Comparison of ENCODE assay signal across 15 mouse cellular contexts in the genomic region with DNA sequence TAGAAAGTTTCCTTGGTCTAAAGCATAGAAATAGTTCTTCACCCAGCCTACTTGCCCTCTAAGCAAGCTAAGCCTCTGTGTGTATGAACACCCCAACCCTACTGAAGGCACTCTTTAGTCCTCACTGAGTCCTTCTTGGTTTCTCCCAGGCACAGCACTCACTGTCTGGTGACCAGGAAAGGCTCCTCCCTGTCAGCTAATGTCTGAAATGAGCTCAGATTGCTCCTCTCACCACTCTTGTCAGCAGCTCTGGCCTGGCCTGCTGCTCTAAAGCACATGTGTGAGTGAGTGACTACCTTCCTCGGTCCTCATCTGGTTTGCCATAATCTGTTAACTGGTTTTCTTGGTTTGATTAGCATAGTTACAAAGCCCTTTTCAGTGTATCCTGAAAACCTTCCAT. TPM values are rescaled to one million over a fixed set of nuclear protein-coding genes. Genes with fewer than 3 reads are reported as not detected.
A peak's percentile ranks its signal among the peaks of the same experiment; 100 is the strongest.
DNase-seq lines count a peak whose midpoint lies in the region; ATAC-seq and TF ChIP-seq lines count a peak whose summit lies in the region.
"Had no signal": no experiment of that assay in that cellular context is flagged by ENCODE, and none has a peak within 500 bp of the region (broad histone marks: within the 10 kb centered on the region; RNA-seq: fewer than 3 reads in every experiment).

No protein-coding gene starts in this region.

- no peak overlapping the region for H3K9ac ChIP-seq in heart, embryonic 12.5 days
- H3K9ac ChIP-seq in lung, postnatal 0 days (replicated peaks; ENCODE audit: low read depth) = no peak overlapping the region
- H3K9ac ChIP-seq in liver, embryonic 12.5 days = peak overlapping the region; percentile 9
- no peak overlapping the region for H3K9ac ChIP-seq in stomach, postnatal 0 days (ENCODE audit: low read length)
- H3K9ac ChIP-seq: forebrain, embryonic 13.5 days; hindbrain, embryonic 14.5 days; limb, embryonic 12.5 days had no signal

- no peak overlapping the region for H3K4me2 ChIP-seq in heart, embryonic 12.5 days
- H3K4me2 ChIP-seq in lung, postnatal 0 days (replicated peaks; ENCODE audit: low read depth, low read length) = no peak overlapping the region
- H3K4me2 ChIP-seq in liver, embryonic 12.5 days = no peak overlapping the region
- no peak overlapping the region for H3K4me2 ChIP-seq in stomach, postnatal 0 days (replicated peaks; ENCODE audit: low read depth)
- H3K4me2 ChIP-seq: forebrain, embryonic 13.5 days; hindbrain, embryonic 14.5 days; limb, embryonic 12.5 days had no signal

- no peaks in the 10 kb centered on the region for H3K27me3 ChIP-seq in heart, embryonic 12.5 days (replicated peaks)
- no peaks in the 10 kb centered on the region for H3K27me3 ChIP-seq in lung, postnatal 0 days (replicated peaks; ENCODE audit: insufficient read depth, low read length)
- H3K27me3 ChIP-seq in liver, embryonic 12.5 days (replicated peaks) = no peaks in the 10 kb centered on the region
- no peaks in the 10 kb centered on the region for H3K27me3 ChIP-seq in stomach, postnatal 0 days (ENCODE audit: control insufficient read depth, insufficient read depth, low read length)
- H3K27me3 ChIP-seq: forebrain, embryonic 13.5 days; limb, embryonic 12.5 days had no signal

- no peak for ATAC-seq in heart, embryonic 12.5 days (ENCODE audit: insufficient number of reproducible peaks, low FRiP score)
- 0 out of 2 replicates have a peak, but pooled peaks have one; percentile 16 for ATAC-seq in lung, postnatal 0 days
- ATAC-seq in liver, embryonic 12.5 days = no peak
- ATAC-seq in stomach, postnatal 0 days (ENCODE audit: low FRiP score, low TSS enrichment) = no peak
- ATAC-seq: forebrain, embryonic 13.5 days had no signal

- WGBS in heart, embryonic 12.5 days = 48% methylated on average over 1 of the region's 1 CpGs
- 65% methylated on average over 1 of the region's 1 CpGs for WGBS in lung, postnatal 0 days
- WGBS in liver, embryonic 12.5 days (ENCODE audit: insufficient replicate concordance) = 62% methylated on average over 1 of the region's 1 CpGs
- 76% methylated on average over 1 of the region's 1 CpGs for WGBS in stomach, postnatal 0 days

- peaks cover 5% of the 10 kb centered on the region; the same call in 1 of the 2 replicates for H3K36me3 ChIP-seq in heart, embryonic 12.5 days
- H3K36me3 ChIP-seq in lung, postnatal 0 days (ENCODE audit: insufficient read depth, low read length) = no peaks in the 10 kb centered on the region
- peaks cover 8% of the 10 kb centered on the region for H3K36me3 ChIP-seq in liver, embryonic 12.5 days
- no peaks in the 10 kb centered on the region for H3K36me3 ChIP-seq in stomach, postnatal 0 days (ENCODE audit: control insufficient read depth, insufficient read depth, low read length)

- TF ChIP-seq EP300 in lung, postnatal 0 days (IDR thresholded peaks at IDR 0.05) = no peak
- TF ChIP-seq EP300 in stomach, postnatal 0 days (optimal IDR thresholded peaks at IDR 0.05) = no peak

- H3K4me1 ChIP-seq in heart, embryonic 12.5 days (replicated peaks) = peaks cover 55% of the 10 kb centered on the region
- peaks cover 9% of the 10 kb centered on the region; the same call in 1 of the 2 replicates for H3K4me1 ChIP-seq in lung, postnatal 0 days (ENCODE audit: insufficient read depth, low read depth, low read length)
- peaks cover 83% of the 10 kb centered on the region for H3K4me1 ChIP-seq in liver, embryonic 12.5 days
- 0 out of 2 replicates have a peak, but pooled peaks cover 2% of the 10 kb centered on the region for H3K4me1 ChIP-seq in stomach, postnatal 0 days (replicated peaks; ENCODE audit: control insufficient read depth, insufficient read depth)

- no peak for DNase-seq in heart, adult 18-20 months
- DNase-seq in lung, postnatal 0 days (ENCODE audit: low spot score) = no peak
- DNase-seq in lung, postnatal 10 days = no peak
- DNase-seq in stomach, postnatal 0 days (ENCODE audit: low spot score) = no peak
- no peak for DNase-seq in layer of hippocampus, postnatal 36 days
- DNase-seq in layer of hippocampus, adult 9-11 months = no peak
- DNase-seq: cerebellum, adult 9-11 months had no signal

- H3K27ac ChIP-seq in heart, embryonic 12.5 days (ENCODE audit: poor library complexity, severe bottlenecking) = peak overlapping the region; percentile 11; the same call in 1 of the 2 replicates
- H3K27ac ChIP-seq in lung, postnatal 0 days (ENCODE audit: low read length) = peak overlapping the region; percentile 47
- H3K27ac ChIP-seq in liver, embryonic 12.5 days = peak overlapping the region; percentile 52
- H3K27ac ChIP-seq in stomach, postnatal 0 days (replicated peaks) = 0 out of 2 replicates have a peak overlapping the region, but pooled peaks have one; percentile 49
- H3K27ac ChIP-seq: forebrain, embryonic 13.5 days; hindbrain, embryonic 14.5 days; limb, embryonic 12.5 days had no signal

- H3K4me3 ChIP-seq in heart, embryonic 12.5 days = no peak overlapping the region
- no peak overlapping the region for H3K4me3 ChIP-seq in lung, postnatal 0 days (ENCODE audit: low read depth, low read length)
- no peak overlapping the region for H3K4me3 ChIP-seq in liver, embryonic 12.5 days
- H3K4me3 ChIP-seq in stomach, postnatal 0 days (ENCODE audit: low read depth, low read length) = no peak overlapping the region
- H3K4me3 ChIP-seq: forebrain, embryonic 13.5 days; limb, embryonic 12.5 days; myocyte had no signal

- TF ChIP-seq CTCF in lung, postnatal 0 days (IDR thresholded peaks at IDR 0.05) = no peak
- TF ChIP-seq CTCF in stomach, postnatal 0 days (IDR thresholded peaks at IDR 0.05; ENCODE audit: low read depth) = no peak

- no peaks in the 10 kb centered on the region for H3K9me3 ChIP-seq in heart, embryonic 12.5 days (replicated peaks)
- H3K9me3 ChIP-seq in lung, postnatal 0 days (ENCODE audit: low read length) = no peaks in the 10 kb centered on the region
- no peaks in the 10 kb centered on the region for H3K9me3 ChIP-seq in liver, embryonic 12.5 days (replicated peaks)
- H3K9me3 ChIP-seq in stomach, postnatal 0 days (ENCODE audit: control insufficient read depth, low read length) = no peaks in the 10 kb centered on the region
- H3K9me3 ChIP-seq: forebrain, embryonic 13.5 days; limb, embryonic 12.5 days had no signal

RNA-seq across cellular contexts. Expression of gene Gnai3, which starts 14.1 kb away (rescaled TPM):
- 94.9 and 97.0 TPM in 2 replicates for polyA plus RNA-seq in heart, embryonic 12.5 days (2016; fragmentation: Nextera tagmentation; extraction: Ambion mirVana)
- 10 to 100 TPM; 18.9 to 19.7 TPM for total RNA-seq in heart, adult 18-20 months (2021)
- polyA plus RNA-seq in lung, postnatal 0 days (2015; fragmentation: Nextera tagmentation; extraction: Ambion mirVana) = 87.4 and 96.3 TPM in 2 replicates
- polyA plus RNA-seq in liver, embryonic 12.5 days (2016; fragmentation: Nextera tagmentation; extraction: Ambion mirVana) = 89.0 and 91.7 TPM in 2 replicates
- 107 and 112 TPM in 2 replicates for polyA plus RNA-seq in stomach, postnatal 0 days (2015; fragmentation: Nextera tagmentation; extraction: Ambion mirVana)
- 10 to 100 TPM; 32.4 to 32.9 TPM for total RNA-seq in layer of hippocampus, postnatal 36 days (2021)

RNA-seq across cellular contexts. Expression of gene Gpr61, which starts 22.9 kb away (rescaled TPM):
- polyA plus RNA-seq in heart, embryonic 12.5 days (2016; fragmentation: Nextera tagmentation; extraction: Ambion mirVana) = 0.19 and 0.27 TPM in 2 replicates
- not detected for total RNA-seq in heart, adult 18-20 months (2021)
- polyA plus RNA-seq in lung, postnatal 0 days (2015; fragmentation: Nextera tagmentation; extraction: Ambion mirVana) = not detected in 2 replicates
- 0.04 TPM in 1 of 2 replicates, not detected in the other for polyA plus RNA-seq in liver, embryonic 12.5 days (2016; fragmentation: Nextera tagmentation; extraction: Ambion mirVana)
- polyA plus RNA-seq in stomach, postnatal 0 days (2015; fragmentation: Nextera tagmentation; extraction: Ambion mirVana) = 0.11 TPM in 2 replicates
- 10 to 100 TPM; 15.6 to 15.9 TPM for total RNA-seq in layer of hippocampus, postnatal 36 days (2021)
- total RNA-seq: gastrocnemius, adult 8-10 months had no signal

RNA-seq across cellular contexts. Expression of gene Gnat2, which starts 39.2 kb away (rescaled TPM):
- polyA plus RNA-seq in heart, embryonic 12.5 days (2016; fragmentation: Nextera tagmentation; extraction: Ambion mirVana) = 0.54 and 0.98 TPM in 2 replicates
- total RNA-seq in heart, adult 18-20 months (2021) = under 1 TPM in 1 of 2 experiments, not detected in 1; 0.18 TPM
- 0.33 and 0.45 TPM in 2 replicates for polyA plus RNA-seq in lung, postnatal 0 days (2015; fragmentation: Nextera tagmentation; extraction: Ambion mirVana)
- 2.7 and 3.3 TPM in 2 replicates for polyA plus RNA-seq in liver, embryonic 12.5 days (2016; fragmentation: Nextera tagmentation; extraction: Ambion mirVana)
- polyA plus RNA-seq in stomach, postnatal 0 days (2015; fragmentation: Nextera tagmentation; extraction: Ambion mirVana) = 0.59 and 0.71 TPM in 2 replicates
- not detected for total RNA-seq in layer of hippocampus, postnatal 36 days (2021)
- total RNA-seq: layer of hippocampus, postnatal 10 days had no signal

RNA-seq across cellular contexts. Expression of gene Ampd2, which starts 45.4 kb away (rescaled TPM):
- polyA plus RNA-seq in heart, embryonic 12.5 days (2016; fragmentation: Nextera tagmentation; extraction: Ambion mirVana) = 40.0 and 41.6 TPM in 2 replicates
- total RNA-seq in heart, adult 18-20 months (2021) = 1 to 10 TPM; 4.6 to 5.8 TPM
- polyA plus RNA-seq in lung, postnatal 0 days (2015; fragmentation: Nextera tagmentation; extraction: Ambion mirVana) = 11.6 and 12.6 TPM in 2 replicates
- polyA plus RNA-seq in liver, embryonic 12.5 days (2016; fragmentation: Nextera tagmentation; extraction: Ambion mirVana) = 77.4 and 80.6 TPM in 2 replicates
- polyA plus RNA-seq in stomach, postnatal 0 days (2015; fragmentation: Nextera tagmentation; extraction: Ambion mirVana) = 20.2 and 20.7 TPM in 2 replicates
- 10 to 100 TPM; 74.2 to 76.2 TPM for total RNA-seq in layer of hippocampus, postnatal 36 days (2021)

RNA-seq across cellular contexts. Expression of gene Amigo1, which starts 54.3 kb away (rescaled TPM):
- polyA plus RNA-seq in heart, embryonic 12.5 days (2016; fragmentation: Nextera tagmentation; extraction: Ambion mirVana) = 4.5 and 5.0 TPM in 2 replicates
- total RNA-seq in heart, adult 18-20 months (2021) = 10 to 100 TPM; 18.2 to 19.4 TPM
- 4.6 TPM in 2 replicates for polyA plus RNA-seq in lung, postnatal 0 days (2015; fragmentation: Nextera tagmentation; extraction: Ambion mirVana)
- polyA plus RNA-seq in liver, embryonic 12.5 days (2016; fragmentation: Nextera tagmentation; extraction: Ambion mirVana) = 1.1 and 1.2 TPM in 2 replicates
- 3.0 and 3.5 TPM in 2 replicates for polyA plus RNA-seq in stomach, postnatal 0 days (2015; fragmentation: Nextera tagmentation; extraction: Ambion mirVana)
- 10 to 100 TPM; 65.0 to 69.0 TPM for total RNA-seq in layer of hippocampus, postnatal 36 days (2021)
